Mouse (Mus musculus) neural tube, embryonic 11.5 days (tissue): ENCODE results near the gene Tmeff1. TPM values are rescaled to one million over a fixed set of nuclear protein-coding genes. Genes with fewer than 3 reads are reported as not detected.

Source experiments
- ATAC-seq: fragments of 200-750 bp; cut with Nextera tagmentation; 2 replicates; pipeline ENCODE4 v1.8.0; 2017; ENCODE audit warnings: moderate number of reproducible peaks, mild to moderate bottlenecking, moderate TSS enrichment, moderate library complexity; ENCODE audit not compliant: insufficient read depth, low FRiP score, low TSS enrichment
- DNase-seq: peaks from one replicate; pipeline ENCODE4 v3.0.0-alpha.2; 2015; ENCODE audit warnings: low spot score
- H3K27ac ChIP-seq: fragments of 300-500 bp; sonication (generic); 2 replicates; pipeline ENCODE4 v1.5.1; 2014; ENCODE audit warnings: low read depth, mild to moderate bottlenecking, low read length
- H3K27me3 ChIP-seq: fragments of 300-500 bp; sonication (generic); 2 replicates; pipeline ENCODE4 v1.6.1; 2014; ENCODE audit warnings: mild to moderate bottlenecking, low read length, mixed read lengths; ENCODE audit not compliant: control insufficient read depth, insufficient read depth
- H3K36me3 ChIP-seq: fragments of 300-500 bp; sonication (generic); 2 replicates; pipeline ENCODE4 v1.6.1; 2014; ENCODE audit warnings: mild to moderate bottlenecking, low read length, moderate library complexity, mixed read lengths; ENCODE audit not compliant: control insufficient read depth, insufficient read depth
- H3K4me1 ChIP-seq: fragments of 300-500 bp; sonication (generic); 2 replicates; pipeline ENCODE4 v1.6.1; 2014; ENCODE audit warnings: low read length, mixed read lengths; ENCODE audit not compliant: control insufficient read depth, insufficient read depth
- H3K4me2 ChIP-seq: fragments of 300-500 bp; sonication (generic); 2 replicates; pipeline ENCODE4 v1.6.1; 2014; ENCODE audit warnings: low read depth, mild to moderate bottlenecking, moderate library complexity
- H3K4me3 ChIP-seq: fragments of 300-500 bp; sonication (generic); 2 replicates; pipeline ENCODE4 v1.5.1; 2014; ENCODE audit warnings: low read depth, low read length
- H3K9ac ChIP-seq: fragments of 300-500 bp; sonication (generic); 2 replicates; pipeline ENCODE4 v1.6.1; 2014; ENCODE audit warnings: mild to moderate bottlenecking, low read length
- H3K9me3 ChIP-seq: fragments of 300-500 bp; sonication (generic); 2 replicates; pipeline ENCODE4 v1.6.1; 2016; ENCODE audit warnings: low read length; ENCODE audit not compliant: control insufficient read depth
- WGBS: fragments of 180-500 bp; shearing (Covaris S2); extraction: QIAGEN DNeasy Blood & Tissue Kit; methylation state at CpG from one replicate; pipeline ENCODE4 v1.1.7; 2014; 5-methylcytosine and 5-hydroxymethylcytosine counted together
- polyA plus RNA-seq: library from polyadenylated mRNA; unstranded; fragments of >200 nt; fragmentation: Nextera tagmentation; extraction: Ambion mirVana; gene quantifications from 2 replicates; pipeline ENCODE4 v1.2.1, GENCODE M21; 2014

Gene Tmeff1
- polyA plus RNA-seq, 1 experiment from 2014 or later: 261 TPM

GRCm38 (mm10) chr4:48663271-48663670 is 78.3 kb downstream of the Tmeff1 start, which contains the start of gene Cavin4:
TSS of gene Cavin4 (plus strand) at chr4:48663514.
- H3K36me3 ChIP-seq: peaks cover 25% of the 10 kb centered on the region
- H3K4me3 ChIP-seq: no peak within 1 kb of the TSS
- no peak within 1 kb of the TSS for H3K4me2 ChIP-seq
- DNase-seq (no peak), ATAC-seq (no peak)
- no peak within 1 kb of the TSS for H3K27ac ChIP-seq
- no peaks in the 10 kb centered on the region for H3K4me1 ChIP-seq
- H3K27me3 ChIP-seq: no peaks in the 10 kb centered on the region
- 95% methylated on average over 10 of the region's 10 CpGs for WGBS
- H3K9ac ChIP-seq: no peak within 1 kb of the TSS
- H3K9me3 ChIP-seq: no peaks in the 10 kb centered on the region

GRCm38 (mm10) chr4:48664021-48664420 is 79.0 kb downstream of the Tmeff1 start:
- DNase-seq: no peak
- peaks cover 21% of the 10 kb centered on the region for H3K36me3 ChIP-seq
- ATAC-seq: no peak
- WGBS: 95% methylated on average over 6 of the region's 6 CpGs
- H3K27ac ChIP-seq: no peak overlapping the region
- no peak overlapping the region for H3K9ac ChIP-seq
- no peaks in the 10 kb centered on the region for H3K4me1 ChIP-seq
- H3K27me3 ChIP-seq: no peaks in the 10 kb centered on the region
- no peak overlapping the region for H3K4me2 ChIP-seq
- no peaks in the 10 kb centered on the region for H3K9me3 ChIP-seq
- H3K4me3 ChIP-seq: no peak overlapping the region

- no peaks in the 10 kb centered on the region for H3K4me1 ChIP-seq
- H3K27me3 ChIP-seq: no peaks in the 10 kb centered on the region
- H3K4me3 ChIP-seq: no peak overlapping the region
- ATAC-seq (no peak), DNase-seq (no peak)
- no peak overlapping the region for H3K27ac ChIP-seq
- no peaks in the 10 kb centered on the region for H3K9me3 ChIP-seq
- peaks cover 10% of the 10 kb centered on the region for H3K36me3 ChIP-seq
- 90% methylated on average over 6 of the region's 6 CpGs for WGBS
- no peak overlapping the region for H3K9ac ChIP-seq
- no peak overlapping the region for H3K4me2 ChIP-seq
These were observed 82.3 kb downstream of the Tmeff1 start for GRCm38 (mm10) chr4:48667279-48667678.

GRCm38 (mm10) chr4:48672915-48673314 is 87.9 kb downstream of the Tmeff1 start:
- Histone ChIP-seq H3K9ac (no peak overlapping the region), H3K4me2 (no peak overlapping the region), H3K27ac (no peak overlapping the region), H3K36me3 (peaks cover 11% of the 10 kb centered on the region), H3K4me3 (no peak overlapping the region), H3K4me1 (no peaks in the 10 kb centered on the region), H3K9me3 (no peaks in the 10 kb centered on the region), H3K27me3 (no peaks in the 10 kb centered on the region)
- 92% methylated on average over 5 of the region's 5 CpGs for WGBS
- ATAC-seq: no peak
- no peak for DNase-seq

GRCm38 (mm10) chr4:48674412-48674811 is 89.4 kb downstream of the Tmeff1 start:
- 91% methylated on average over 7 of the region's 7 CpGs for WGBS
- DNase-seq: no peak
- Histone ChIP-seq H3K27me3 (no peaks in the 10 kb centered on the region), H3K4me1 (no peaks in the 10 kb centered on the region), H3K27ac (no peak overlapping the region), H3K4me3 (no peak overlapping the region), H3K9me3 (no peaks in the 10 kb centered on the region), H3K4me2 (no peak overlapping the region), H3K36me3 (peaks cover 11% of the 10 kb centered on the region), H3K9ac (no peak overlapping the region)
- ATAC-seq: no peak

GRCm38 (mm10) chr4:48676570-48677185 is 91.7 kb downstream of the Tmeff1 start:
- DNase-seq: no peak
- Histone ChIP-seq H3K9me3 (no peaks in the 10 kb centered on the region), H3K9ac (no peak overlapping the region), H3K36me3 (peaks cover 11% of the 10 kb centered on the region), H3K4me2 (no peak overlapping the region), H3K27ac (no peak overlapping the region), H3K4me1 (no peaks in the 10 kb centered on the region), H3K4me3 (no peak overlapping the region), H3K27me3 (no peaks in the 10 kb centered on the region)
- WGBS: 93% methylated on average over 13 of the region's 13 CpGs
- no peak for ATAC-seq

GRCm38 (mm10) chr4:48677276-48677675 is 92.3 kb downstream of the Tmeff1 start:
- H3K4me3 ChIP-seq: no peak overlapping the region
- peaks cover 9% of the 10 kb centered on the region for H3K36me3 ChIP-seq
- no peaks in the 10 kb centered on the region for H3K9me3 ChIP-seq
- no peak overlapping the region for H3K4me2 ChIP-seq
- H3K27ac ChIP-seq: no peak overlapping the region
- no peak overlapping the region for H3K9ac ChIP-seq
- no peak for DNase-seq
- H3K4me1 ChIP-seq: no peaks in the 10 kb centered on the region
- ATAC-seq: no peak
- WGBS: 93% methylated on average over 8 of the region's 8 CpGs
- H3K27me3 ChIP-seq: no peaks in the 10 kb centered on the region

- DNase-seq: no peak
- Histone ChIP-seq H3K36me3 (peaks cover 7% of the 10 kb centered on the region), H3K9me3 (no peaks in the 10 kb centered on the region), H3K4me3 (no peak overlapping the region), H3K9ac (no peak overlapping the region), H3K4me1 (no peaks in the 10 kb centered on the region), H3K27ac (no peak overlapping the region), H3K4me2 (no peak overlapping the region), H3K27me3 (no peaks in the 10 kb centered on the region)
- ATAC-seq: no peak
- WGBS: 79% methylated on average over 2 of the region's 2 CpGs
These were observed 92.8 kb downstream of the Tmeff1 start for GRCm38 (mm10) chr4:48677812-48678211.

- ATAC-seq (no peak), DNase-seq (no peak)
- Histone ChIP-seq H3K9ac (no peak overlapping the region), H3K9me3 (no peaks in the 10 kb centered on the region), H3K27ac (no peak overlapping the region), H3K4me1 (no peaks in the 10 kb centered on the region), H3K4me3 (no peak overlapping the region), H3K4me2 (no peak overlapping the region), H3K36me3 (0 out of 2 replicates have a peak, but pooled peaks cover 3% of the 10 kb centered on the region), H3K27me3 (no peaks in the 10 kb centered on the region)
- 93% methylated on average over 9 of the region's 9 CpGs for WGBS
These were observed 93.8 kb downstream of the Tmeff1 start for GRCm38 (mm10) chr4:48678793-48679192.
